Mouse (Mus musculus): ENCODE data around the gene Cmtm4.

GRCm38 (mm10) chr8:104437494-104438135, 42.0 kb upstream of the Cmtm4 start:
- TF ChIP-seq CTCF (IDR thresholded peaks at IDR 0.05; ENCODE audit: low read depth) (no peak), EP300 (IDR thresholded peaks at IDR 0.05; ENCODE audit: low read depth) (no peak)

Measured in liver, embryonic 14.5 days (tissue).